Mouse (Mus musculus) hindbrain, embryonic 10.5 days (tissue): ENCODE data around the gene Myom1. TPM values are rescaled to one million over a fixed set of nuclear protein-coding genes. Genes with fewer than 3 reads are reported as not detected.
"Not testable (repeated sequence)": the region's sequence is repeated elsewhere in the genome, so short reads cannot be mapped to it uniquely, and the experiment has no call there.

Source experiments
- DNase-seq: peaks from one replicate; pipeline ENCODE4 v3.0.0-alpha.2; 2017; ENCODE audit warnings: low spot score
- H3K27ac ChIP-seq: fragments of 300-500 bp; sonication (generic); 2 replicates; pipeline ENCODE4 v1.5.1; 2016; ENCODE audit warnings: mild to moderate bottlenecking, moderate library complexity
- H3K27me3 ChIP-seq: fragments of 300-500 bp; sonication (generic); 2 replicates; pipeline ENCODE4 v1.6.1; 2016; ENCODE audit warnings: mild to moderate bottlenecking; ENCODE audit not compliant: poor library complexity, insufficient read depth, severe bottlenecking
- H3K36me3 ChIP-seq: fragments of 300-500 bp; sonication (generic); 2 replicates; pipeline ENCODE4 v1.6.1; 2016; ENCODE audit warnings: mild to moderate bottlenecking, moderate library complexity
- H3K4me1 ChIP-seq: fragments of 300-500 bp; sonication (generic); replicated peaks from 2 replicates; pipeline ENCODE4 v1.6.1; 2016; ENCODE audit warnings: mild to moderate bottlenecking
- H3K4me3 ChIP-seq: fragments of 300-500 bp; sonication (generic); 2 replicates; pipeline ENCODE4 v1.5.1; 2016; ENCODE audit warnings: mild to moderate bottlenecking, moderate library complexity
- H3K9me3 ChIP-seq: fragments of 300-500 bp; sonication (generic); 2 replicates; pipeline ENCODE4 v1.6.1; 2016; ENCODE audit warnings: mild to moderate bottlenecking, moderate library complexity
- WGBS: fragments of 180-500 bp; shearing (Covaris S2); methylation state at CpG from one replicate; pipeline ENCODE4 v1.1.7; 2016; 5-methylcytosine and 5-hydroxymethylcytosine counted together
- polyA plus RNA-seq: library from polyadenylated mRNA; unstranded; fragments of >200 nt; fragmentation: Nextera tagmentation; extraction: Ambion mirVana; gene quantifications from 2 replicates; pipeline ENCODE4 v1.2.1, GENCODE M21; 2016

Gene Myom1
- 0.99 and 2.7 TPM in 2 replicates for polyA plus RNA-seq

GRCm38 (mm10) chr17:71002081-71002743 lies at the start of gene Myom1:
Gene Myom1, plus strand, starts transcription at chr17:71002633.
- peak within 1 kb of the TSS; percentile 93 for H3K4me3 ChIP-seq
- WGBS = under 1% methylated on average over 65 of the region's 65 CpGs
- H3K27ac ChIP-seq = peak within 1 kb of the TSS; percentile 98
- no peaks in the 10 kb centered on the region for H3K36me3 ChIP-seq
- H3K4me1 ChIP-seq = peaks cover 26% of the 10 kb centered on the region
- no peaks in the 10 kb centered on the region for H3K9me3 ChIP-seq
- no peaks in the 10 kb centered on the region for H3K27me3 ChIP-seq
- peak; percentile 98 for DNase-seq

- H3K27ac ChIP-seq, H3K36me3 ChIP-seq, H3K4me3 ChIP-seq, H3K9me3 ChIP-seq, H3K27me3 ChIP-seq: not testable (repeated sequence)
- DNase-seq = peak; percentile 58
- 76% methylated on average over 13 of the region's 13 CpGs for WGBS
- peaks cover 16% of the 10 kb centered on the region for H3K4me1 ChIP-seq
Observed at GRCm38 (mm10) chr17:70963546-70963945, 38.9 kb upstream of the Myom1 start.

- DNase-seq = no peak
- Histone ChIP-seq H3K27ac (no peak overlapping the region), H3K4me1 (peaks cover 20% of the 10 kb centered on the region), H3K9me3 (no peaks in the 10 kb centered on the region), H3K4me3 (no peak overlapping the region), H3K36me3 (no peaks in the 10 kb centered on the region), H3K27me3 (peaks cover 3% of the 10 kb centered on the region; the same call in 1 of the 2 replicates)
- 86% methylated on average over 2 of the region's 2 CpGs for WGBS
Observed at GRCm38 (mm10) chr17:70965281-70965680, 37.2 kb upstream of the Myom1 start.

- H3K4me1 ChIP-seq = peaks cover 20% of the 10 kb centered on the region
- no peak overlapping the region for H3K4me3 ChIP-seq
- peaks cover 3% of the 10 kb centered on the region; the same call in 1 of the 2 replicates for H3K27me3 ChIP-seq
- no peak overlapping the region for H3K27ac ChIP-seq
- no peaks in the 10 kb centered on the region for H3K36me3 ChIP-seq
- WGBS = 97% methylated on average over 7 of the region's 7 CpGs
- H3K9me3 ChIP-seq = no peaks in the 10 kb centered on the region
- DNase-seq = no peak
Observed at GRCm38 (mm10) chr17:70966126-70966525, 36.3 kb upstream of the Myom1 start.

GRCm38 (mm10) chr17:70967191-70967590 lies 35.2 kb upstream of the Myom1 start:
- Histone ChIP-seq H3K4me1 (peaks cover 20% of the 10 kb centered on the region), H3K36me3 (no peaks in the 10 kb centered on the region), H3K4me3 (no peak overlapping the region), H3K9me3 (no peaks in the 10 kb centered on the region), H3K27me3 (peaks cover 3% of the 10 kb centered on the region; the same call in 1 of the 2 replicates), H3K27ac (0 out of 2 replicates have a peak overlapping the region, but pooled peaks have one; percentile 23)
- peak; percentile 44 for DNase-seq
- WGBS = 26% methylated on average over 9 of the region's 9 CpGs

GRCm38 (mm10) chr17:70967646-70968045 lies 34.8 kb upstream of the Myom1 start:
- Histone ChIP-seq H3K4me1 (peaks cover 20% of the 10 kb centered on the region), H3K27ac (no peak overlapping the region), H3K36me3 (no peaks in the 10 kb centered on the region), H3K27me3 (peaks cover 3% of the 10 kb centered on the region; the same call in 1 of the 2 replicates), H3K4me3 (no peak overlapping the region), H3K9me3 (no peaks in the 10 kb centered on the region)
- peak; percentile 9 for DNase-seq
- 56% methylated on average over 12 of the region's 12 CpGs for WGBS

GRCm38 (mm10) chr17:70968606-70969191 lies 33.7 kb upstream of the Myom1 start:
- Histone ChIP-seq H3K9me3 (no peaks in the 10 kb centered on the region), H3K36me3 (peaks cover 7% of the 10 kb centered on the region), H3K4me1 (peaks cover 20% of the 10 kb centered on the region), H3K27ac (no peak overlapping the region), H3K4me3 (no peak overlapping the region), H3K27me3 (peaks cover 3% of the 10 kb centered on the region; the same call in 1 of the 2 replicates)
- 31% methylated on average over 8 of the region's 8 CpGs for WGBS
- DNase-seq = peak; percentile 8

GRCm38 (mm10) chr17:70971206-70971605 lies 31.2 kb upstream of the Myom1 start:
- peaks cover 32% of the 10 kb centered on the region for H3K36me3 ChIP-seq
- DNase-seq = no peak
- H3K27me3 ChIP-seq = peaks cover 3% of the 10 kb centered on the region; the same call in 1 of the 2 replicates
- H3K27ac ChIP-seq = no peak overlapping the region
- 74% methylated on average over 11 of the region's 11 CpGs for WGBS
- no peak overlapping the region for H3K4me3 ChIP-seq
- H3K9me3 ChIP-seq = no peaks in the 10 kb centered on the region
- peaks cover 20% of the 10 kb centered on the region for H3K4me1 ChIP-seq

GRCm38 (mm10) chr17:70973398-70973797 lies 29.0 kb upstream of the Myom1 start:
- H3K9me3 ChIP-seq = no peaks in the 10 kb centered on the region
- peaks cover 43% of the 10 kb centered on the region for H3K36me3 ChIP-seq
- DNase-seq = no peak
- no peak overlapping the region for H3K4me3 ChIP-seq
- peaks cover 5% of the 10 kb centered on the region; the same call in 1 of the 2 replicates for H3K4me1 ChIP-seq
- H3K27ac ChIP-seq = no peak overlapping the region
- WGBS = 91% methylated on average over 9 of the region's 9 CpGs
- H3K27me3 ChIP-seq = peaks cover 3% of the 10 kb centered on the region; the same call in 1 of the 2 replicates

GRCm38 (mm10) chr17:70974065-70974464 lies 28.4 kb upstream of the Myom1 start:
- WGBS = 90% methylated on average over 14 of the region's 14 CpGs
- DNase-seq, H3K4me1 ChIP-seq: not testable (repeated sequence)

GRCm38 (mm10) chr17:70977799-70978198 lies 24.6 kb upstream of the Myom1 start:
- Histone ChIP-seq H3K9me3 (no peaks in the 10 kb centered on the region), H3K36me3 (peaks cover 79% of the 10 kb centered on the region), H3K4me3 (no peak overlapping the region), H3K4me1 (no peaks in the 10 kb centered on the region), H3K27ac (no peak overlapping the region), H3K27me3 (no peaks in the 10 kb centered on the region)
- 89% methylated on average over 6 of the region's 6 CpGs for WGBS
- DNase-seq = no peak

More at GRCm38 (mm10) chr17:70974065-70974464, 28.4 kb upstream of the Myom1 start:
- not testable (repeated sequence) for H3K9me3 ChIP-seq, H3K4me3 ChIP-seq, H3K27ac ChIP-seq, H3K27me3 ChIP-seq
- peaks cover 48% of the 10 kb centered on the region for H3K36me3 ChIP-seq

- WGBS = 88% methylated on average over 20 of the region's 20 CpGs
- Histone ChIP-seq H3K4me1 (no peaks in the 10 kb centered on the region), H3K27me3 (no peaks in the 10 kb centered on the region), H3K27ac (no peak overlapping the region), H3K4me3 (no peak overlapping the region), H3K9me3 (no peaks in the 10 kb centered on the region), H3K36me3 (peaks cover 68% of the 10 kb centered on the region)
- DNase-seq = no peak
Observed at GRCm38 (mm10) chr17:70979345-70980223, 22.8 kb upstream of the Myom1 start.
